Mouse (Mus musculus) left cerebral cortex, adult 11 months (tissue): ENCODE results near the gene Nudc.
"Not testable (repeated sequence)": the region's sequence is repeated elsewhere in the genome, so short reads cannot be mapped to it uniquely, and the experiment has no call there.

Experiments used
- DNase-seq: peaks from one replicate; pipeline ENCODE4 v3.0.0; 2022; ENCODE audit warnings: low spot score

Gene Nudc

DNA sequence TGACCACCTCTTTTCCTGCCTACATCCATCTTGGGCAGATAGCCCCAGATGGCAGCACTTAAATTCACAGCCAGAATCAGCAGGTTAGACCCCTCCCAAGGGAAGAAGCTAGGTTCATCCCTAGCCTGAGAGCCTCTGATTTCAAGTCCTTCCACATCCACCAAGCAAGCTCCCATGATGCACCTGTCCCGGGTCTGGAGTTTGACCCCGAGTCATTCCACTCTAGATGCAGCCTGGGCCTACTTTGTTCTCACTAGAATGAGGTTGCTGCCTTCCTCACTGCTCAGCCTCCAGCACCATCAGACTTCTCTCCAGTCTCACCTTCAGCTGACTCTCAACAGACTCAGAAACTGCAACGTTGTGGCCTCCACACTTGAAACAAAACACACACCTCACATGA lies 9.7 kb downstream of the Nudc start:
- no peak for DNase-seq

DNA sequence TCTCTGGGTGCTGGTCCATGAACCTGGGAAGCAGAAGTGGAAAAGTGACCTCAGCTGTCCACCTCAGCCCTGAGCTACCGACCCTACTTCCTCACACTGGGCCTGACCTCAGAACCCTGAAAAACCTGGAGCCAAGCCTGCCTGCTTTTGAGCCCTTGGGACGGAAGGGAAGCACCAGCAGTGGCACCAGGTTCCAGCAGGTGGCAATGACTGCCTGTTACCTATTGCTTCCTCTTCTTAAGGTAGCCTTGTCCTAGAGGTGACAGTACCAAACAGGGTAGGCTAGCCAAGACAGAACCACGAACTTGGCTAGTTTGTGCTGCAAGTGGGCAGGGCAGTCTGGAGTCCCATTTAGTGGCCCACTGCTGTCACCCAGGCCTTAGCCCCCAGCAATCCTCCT lies 13.0 kb downstream of the Nudc start:
- DNase-seq = no peak

DNA sequence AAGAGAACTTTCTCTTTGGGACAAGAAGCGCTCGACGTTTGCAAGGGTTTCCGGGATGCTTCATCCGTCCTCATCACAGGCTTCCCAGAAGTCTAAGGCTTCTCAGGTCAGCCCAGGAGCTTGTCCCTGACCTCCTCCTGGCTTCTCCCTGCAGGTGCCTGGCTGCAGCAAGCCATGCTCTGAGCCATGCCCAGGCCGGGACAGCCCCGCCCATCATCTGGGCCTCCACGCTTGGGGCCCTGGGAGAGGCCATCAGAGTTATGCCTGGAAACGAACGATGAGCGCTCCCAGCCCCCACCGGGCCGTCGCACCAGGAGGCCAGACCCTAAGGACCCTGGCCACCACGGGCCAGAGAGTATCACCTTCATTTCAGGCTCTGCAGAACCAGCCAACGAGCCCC lies 18.0 kb downstream of the Nudc start:
- DNase-seq = no peak

DNA sequence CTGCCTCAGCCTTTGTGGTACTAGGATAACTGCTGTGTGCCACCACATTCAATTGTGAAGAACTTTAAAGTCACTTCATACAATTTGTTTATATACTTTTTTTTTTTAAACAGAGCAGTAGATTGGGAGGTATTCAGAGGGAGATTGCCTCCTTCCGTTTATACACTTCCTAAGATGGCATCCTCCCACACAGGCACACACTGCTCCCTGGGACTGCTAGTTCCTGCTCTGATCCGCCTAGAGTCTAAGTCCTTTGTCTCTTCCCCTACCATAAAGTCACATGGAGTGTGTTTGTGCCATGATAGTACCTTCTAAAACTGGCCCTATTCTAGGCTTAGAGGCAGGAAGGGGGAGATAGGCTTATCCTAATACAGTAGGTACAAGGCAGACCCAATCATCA lies 24.3 kb downstream of the Nudc start:
- no peak for DNase-seq

DNA sequence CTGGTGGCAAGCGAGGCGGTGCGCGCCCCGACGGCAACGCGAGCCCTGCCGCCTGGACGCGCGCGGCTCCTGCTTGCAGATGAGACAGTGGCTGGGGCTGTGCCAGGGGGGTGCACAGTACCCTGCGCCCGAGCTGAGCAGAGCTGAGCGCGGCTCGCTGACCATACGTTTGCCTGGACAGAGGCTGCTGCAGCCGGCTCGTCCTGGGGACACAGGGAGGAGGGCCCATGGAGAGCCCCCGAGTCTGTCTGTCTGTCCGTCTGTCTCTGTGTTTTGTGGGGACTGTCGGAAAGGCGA lies 26.5 kb downstream of the Nudc start:
- no peak for DNase-seq

DNA sequence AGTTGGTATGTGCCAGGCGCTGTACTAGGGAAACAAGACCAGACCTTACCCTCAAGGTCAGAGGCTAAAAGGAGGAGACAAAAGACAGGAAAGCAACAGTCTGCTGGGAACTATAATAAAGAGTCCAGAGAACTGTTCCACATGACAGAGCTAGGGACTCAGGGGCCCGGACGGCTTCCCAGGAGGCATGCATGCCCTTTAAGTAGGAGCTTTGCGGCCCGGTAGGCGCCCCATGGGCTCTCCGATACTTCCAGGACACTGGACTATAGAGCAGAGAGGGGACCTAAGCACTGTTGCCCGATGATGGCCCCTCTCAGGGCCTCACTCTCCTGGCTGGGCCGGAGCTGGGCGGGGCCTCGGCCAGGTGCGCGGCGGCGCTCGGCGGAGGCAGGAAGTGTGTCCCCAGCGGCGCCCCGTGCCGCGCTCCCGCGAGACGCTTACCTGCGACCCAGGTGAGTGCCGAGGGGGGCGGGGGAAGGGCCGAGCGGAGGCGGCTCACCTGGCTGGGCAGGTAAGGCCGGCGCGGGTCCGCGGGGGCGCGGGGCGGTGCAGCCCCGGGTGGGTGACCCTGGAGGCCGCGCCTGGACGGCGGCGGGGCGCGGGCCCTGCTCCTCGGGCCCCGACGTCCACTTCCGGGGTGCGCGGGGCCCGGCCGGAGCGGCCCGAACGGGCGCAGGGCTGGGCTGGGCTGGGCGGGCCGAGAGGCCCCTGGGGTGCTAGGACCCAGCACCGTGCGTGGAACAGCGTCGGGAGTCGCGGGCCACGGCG lies 27.0 kb downstream of the Nudc start, which contains the start of gene Kdf1:
TSS of gene Kdf1 (plus strand) at position 363 of the 768 bp plus-strand sequence.
- DNase-seq = no peak

DNA sequence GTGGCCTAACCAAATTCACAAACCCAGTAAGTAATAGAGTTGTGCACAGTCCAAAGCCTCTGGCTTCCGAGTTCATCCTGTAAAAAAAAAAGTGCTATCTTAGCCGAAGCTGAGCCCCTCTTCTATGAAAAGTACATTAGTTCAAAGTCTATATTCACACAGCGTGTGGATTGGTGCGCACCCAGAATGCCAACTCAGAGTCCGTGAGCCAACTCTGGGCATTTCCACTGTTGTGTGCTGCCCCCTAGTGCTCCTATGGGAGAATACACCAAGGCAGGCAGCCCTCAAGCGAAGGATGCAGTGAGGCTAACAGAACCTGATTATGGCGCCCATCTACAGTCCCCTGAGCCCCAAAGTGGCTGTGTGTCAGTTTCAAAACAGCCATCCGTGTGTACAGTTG lies 32.8 kb downstream of the Nudc start:
- no peak for DNase-seq

DNA sequence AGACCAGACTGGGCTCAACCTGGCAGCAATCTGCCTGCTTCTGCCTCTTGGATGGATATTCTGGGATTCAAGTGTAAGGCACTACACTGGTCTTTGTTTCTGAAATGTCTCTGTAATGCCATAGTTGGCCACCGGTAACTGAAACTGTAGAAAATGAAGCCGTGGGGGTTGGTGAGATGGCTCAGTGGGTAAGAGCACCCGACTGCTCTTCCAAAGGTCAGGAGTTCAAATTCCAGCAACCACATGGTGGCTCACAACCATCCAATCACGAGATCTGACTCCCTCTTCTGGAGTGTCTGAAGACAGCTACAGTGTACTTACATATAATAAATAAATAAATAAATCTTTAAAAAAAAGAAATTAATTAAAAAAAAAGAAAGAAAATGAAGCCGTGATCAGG lies 33.3 kb downstream of the Nudc start:
- DNase-seq = not testable (repeated sequence)

DNA sequence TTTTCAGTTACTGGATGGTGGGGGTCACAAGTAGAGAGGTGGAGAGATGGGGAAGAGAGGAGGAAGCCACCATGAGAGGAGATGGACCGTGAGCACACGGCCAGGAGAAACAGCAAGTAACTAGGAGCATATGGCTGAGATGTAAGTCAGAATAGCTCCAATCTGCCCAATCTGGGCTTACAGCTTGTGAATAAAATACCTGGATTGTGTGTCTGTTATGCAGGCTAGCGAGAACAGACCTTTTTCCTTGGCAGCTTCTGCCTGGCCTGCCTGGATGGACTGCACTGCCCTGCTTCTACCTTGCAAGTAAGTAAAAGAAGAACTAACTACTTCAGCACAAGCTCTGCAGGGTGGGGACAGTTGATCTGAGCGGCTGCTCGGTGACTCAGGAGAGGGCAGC lies 34.7 kb downstream of the Nudc start:
- DNase-seq = no peak

DNA sequence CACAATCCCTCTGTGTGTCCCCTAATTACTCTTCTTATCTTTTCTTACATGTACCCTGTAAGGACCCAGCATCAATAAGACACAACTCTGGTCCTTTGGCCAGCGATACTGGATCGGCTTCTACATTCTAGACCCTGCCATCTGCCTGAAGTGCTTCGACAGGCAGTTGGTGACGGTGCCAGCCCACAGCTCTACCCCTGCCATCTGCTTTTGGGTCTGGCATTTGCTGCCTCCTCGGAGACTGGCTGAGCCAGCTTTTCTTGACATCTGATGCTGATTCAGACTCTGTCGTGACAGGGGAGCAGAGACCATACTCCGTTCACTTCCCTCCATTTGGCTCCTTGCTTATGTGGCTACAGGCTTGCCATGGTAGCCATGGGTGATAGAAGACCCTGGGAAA lies 36.8 kb downstream of the Nudc start:
- DNase-seq = no peak

DNA sequence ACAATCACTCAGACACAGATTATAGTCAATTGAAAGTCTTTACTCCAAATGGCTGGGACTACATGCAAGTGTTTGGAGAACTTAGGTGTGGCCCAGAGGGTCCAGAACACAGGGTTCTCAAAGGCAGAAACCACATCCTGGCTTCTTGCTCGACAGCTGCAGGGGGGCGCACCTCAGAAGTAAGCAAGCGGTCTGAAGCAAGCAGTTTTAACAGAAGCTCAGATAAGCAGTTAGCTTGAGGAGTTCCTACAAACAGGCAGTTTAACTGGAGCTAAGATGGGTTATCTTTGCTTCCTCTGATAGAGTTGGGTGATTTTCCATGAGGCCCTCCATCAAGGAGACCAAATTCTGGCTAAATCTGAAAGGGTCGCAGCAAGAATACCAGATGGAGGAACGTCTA lies 39.2 kb downstream of the Nudc start:
- DNase-seq = no peak

DNA sequence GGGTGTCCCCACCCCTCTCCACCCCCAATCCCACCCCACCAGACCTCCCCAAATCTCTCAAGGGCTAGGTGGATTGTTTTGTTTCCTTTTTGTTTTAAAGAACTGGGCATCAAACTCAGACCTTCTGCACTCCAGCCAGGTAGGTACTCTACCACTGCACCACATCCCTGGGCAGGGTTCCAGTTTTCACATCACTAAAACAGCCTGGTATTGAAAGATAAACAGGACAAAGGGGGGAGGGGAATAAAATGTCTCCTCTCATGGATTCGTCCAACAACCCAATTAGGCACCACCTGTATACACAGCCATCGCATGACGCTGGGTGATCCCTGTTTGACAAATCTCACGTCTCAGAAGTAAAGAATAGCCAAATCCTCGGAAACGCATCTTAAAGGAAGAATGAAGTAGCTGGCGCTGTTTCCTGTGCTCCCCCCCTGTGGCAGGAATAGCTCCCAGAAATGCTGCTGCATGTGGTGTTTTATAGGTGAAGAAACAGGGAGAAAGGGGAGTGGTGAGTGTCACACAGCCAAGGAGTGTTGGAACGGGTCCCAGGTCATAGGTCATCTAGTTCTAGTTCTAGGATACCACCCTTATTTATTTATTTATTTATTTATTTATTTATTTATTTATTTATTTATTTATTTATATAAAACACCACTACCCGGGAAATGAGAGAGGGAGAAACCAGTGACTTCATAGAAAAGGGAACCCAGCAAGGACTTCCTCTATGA lies 40.9 kb downstream of the Nudc start:
- no peak for DNase-seq

DNA sequence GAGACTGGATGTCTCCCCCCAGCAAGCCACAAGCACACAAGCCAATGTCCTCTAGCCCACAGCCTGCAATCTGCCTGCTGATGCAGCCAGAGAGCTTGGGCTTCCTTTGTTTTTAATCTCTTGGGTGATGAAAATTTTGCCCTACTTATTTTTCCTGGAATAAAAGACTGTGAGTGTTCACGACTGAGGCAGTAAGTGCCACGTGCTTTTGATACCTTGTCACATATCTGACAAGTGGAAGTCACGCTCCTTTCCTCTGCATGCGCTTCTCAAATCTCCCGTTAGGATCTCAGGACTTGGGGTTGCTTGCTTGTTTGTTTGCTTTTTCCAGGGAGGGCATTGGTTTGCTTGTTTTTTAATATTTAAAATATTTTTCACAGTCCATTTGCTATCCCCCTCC lies 41.5 kb downstream of the Nudc start:
- DNase-seq = no peak

DNA sequence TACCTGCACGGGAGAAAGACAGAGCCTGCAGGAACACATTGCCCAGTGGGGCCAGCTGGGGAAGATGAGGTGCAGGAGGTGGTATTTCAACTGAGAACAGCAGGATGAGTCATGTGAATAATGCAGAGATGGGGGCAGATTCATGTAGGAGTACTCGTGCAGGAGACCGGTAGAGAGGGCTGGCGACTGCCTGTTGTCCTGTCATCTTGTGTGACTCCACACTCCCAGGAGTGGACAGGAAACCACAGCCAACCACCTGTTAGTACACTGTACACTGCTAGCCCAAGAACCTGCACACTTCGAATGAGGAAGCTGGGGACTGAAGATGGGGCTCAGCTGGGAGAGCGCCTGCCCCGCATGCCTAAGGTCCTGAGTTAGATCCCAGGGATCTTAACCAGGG lies 44.3 kb downstream of the Nudc start:
- no peak for DNase-seq

DNA sequence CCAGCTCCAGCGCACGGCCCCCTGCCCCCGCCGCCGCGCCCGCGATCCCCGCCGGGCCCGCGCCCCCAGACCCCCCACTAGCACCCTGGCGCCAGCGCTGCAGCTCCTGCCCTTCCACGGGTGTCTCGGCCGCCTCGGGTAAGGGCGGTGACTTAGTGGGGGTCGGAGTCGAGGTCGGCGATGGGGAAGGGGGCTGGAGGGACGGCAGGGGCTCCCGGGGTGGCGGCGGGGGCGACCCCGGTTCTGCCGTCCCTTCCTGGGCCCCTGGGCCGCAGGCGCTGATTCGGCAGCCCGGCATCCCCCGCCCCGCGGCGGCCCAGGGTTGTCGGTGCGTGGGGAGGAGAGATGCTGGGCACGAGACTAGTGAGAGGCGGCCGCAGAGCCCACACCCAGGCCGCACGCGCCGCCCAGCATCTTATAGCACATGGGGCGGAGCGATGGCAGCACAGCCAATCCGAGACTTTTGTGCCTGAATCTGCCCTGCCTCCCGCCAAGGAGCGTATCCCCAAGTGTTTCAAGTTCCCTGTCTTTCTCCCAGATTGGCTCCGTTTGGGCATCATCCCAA lies 47.6 kb downstream of the Nudc start, which contains the start of gene Trnp1:
TSS of gene Trnp1 (minus strand) at position 391 of the 565 bp plus-strand sequence.
- peak; percentile 81 for DNase-seq

DNA sequence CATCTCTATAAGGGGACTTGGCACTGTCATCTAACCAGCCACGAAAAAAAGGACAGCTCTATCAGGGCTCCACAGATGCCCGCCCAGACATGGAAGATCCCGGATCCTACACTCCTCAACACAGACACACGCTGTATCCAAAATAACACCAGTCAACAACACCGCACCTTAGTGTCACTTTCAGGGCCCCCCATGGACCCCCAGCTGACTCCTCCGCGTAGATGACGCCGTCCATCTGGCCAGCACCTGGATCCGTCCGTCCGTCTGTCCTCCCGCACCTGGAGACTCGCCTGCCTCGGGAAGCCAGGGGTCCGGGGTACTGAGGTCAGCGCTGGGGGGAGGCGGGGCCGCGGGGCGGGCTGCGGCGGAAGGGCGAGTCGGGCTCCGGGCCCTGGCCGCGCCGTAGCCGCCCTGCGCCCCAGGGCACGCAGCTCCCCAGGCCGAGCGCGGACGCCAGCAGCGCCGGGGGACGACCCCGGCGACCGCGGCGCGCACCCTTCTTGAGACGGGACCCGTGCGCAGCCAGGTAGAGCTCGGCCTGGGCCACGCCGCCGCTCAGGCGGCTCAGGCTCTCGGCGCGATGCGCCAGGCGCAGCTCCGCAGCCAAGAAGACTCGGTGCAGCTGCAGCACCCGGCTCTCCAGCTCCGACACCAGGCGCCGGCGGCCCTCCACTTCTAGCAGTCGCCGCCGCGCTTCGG lies 48.2 kb downstream of the Nudc start:
- no peak for DNase-seq

DNA sequence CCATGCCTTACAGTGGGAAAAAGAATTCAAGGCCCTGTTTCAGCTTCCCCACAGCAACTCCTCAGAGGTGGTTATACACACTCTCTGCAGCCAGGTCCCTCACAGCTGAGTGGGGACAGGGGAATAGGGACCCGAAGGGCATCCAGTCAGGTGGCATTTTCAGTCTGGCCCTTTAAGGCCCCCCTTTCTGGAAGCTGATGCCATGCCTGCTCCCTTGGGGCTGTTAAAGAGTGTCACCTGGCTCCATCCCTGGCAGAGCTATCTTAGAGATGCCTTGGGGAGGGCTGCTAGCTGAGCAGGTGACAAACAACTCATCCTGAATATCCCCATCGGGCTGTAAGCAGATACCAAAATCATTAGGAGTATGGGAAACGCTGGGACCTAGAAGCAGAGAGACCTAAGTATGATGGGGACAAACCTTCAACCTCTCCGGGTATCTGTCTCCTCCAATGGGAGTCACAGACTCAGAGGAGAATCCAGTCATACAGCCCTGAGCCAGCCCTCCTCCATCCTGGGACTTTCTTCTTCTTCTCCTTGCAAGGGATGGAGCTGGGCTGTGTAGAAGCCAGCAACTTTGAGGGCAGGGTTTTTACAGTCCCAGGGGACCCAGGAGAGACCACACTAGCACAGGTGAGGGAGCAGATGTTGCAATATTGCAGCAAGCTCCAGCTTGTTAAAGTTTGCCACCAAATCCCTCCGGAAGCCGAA lies 48.9 kb downstream of the Nudc start:
- no peak for DNase-seq

DNA sequence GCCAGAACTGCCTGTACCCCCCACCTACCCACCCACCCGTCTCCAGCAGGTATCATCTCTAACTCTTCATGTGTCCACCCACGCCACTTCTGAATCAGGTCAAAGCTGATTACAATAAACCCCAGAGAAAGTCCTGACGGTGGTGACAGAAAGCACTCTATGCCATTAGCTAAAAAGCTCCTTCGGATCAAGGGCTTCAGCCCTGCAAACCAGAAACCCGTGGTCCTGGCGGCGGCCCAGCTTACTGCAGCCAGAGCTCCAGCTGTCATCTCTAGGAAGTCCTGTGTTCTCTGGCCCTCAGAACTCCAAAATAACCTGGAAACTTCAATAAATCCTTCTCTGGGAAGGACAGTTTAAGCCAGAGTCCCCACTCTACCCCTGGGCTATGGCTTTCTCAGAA lies 50.1 kb downstream of the Nudc start:
- DNase-seq = no peak

DNA sequence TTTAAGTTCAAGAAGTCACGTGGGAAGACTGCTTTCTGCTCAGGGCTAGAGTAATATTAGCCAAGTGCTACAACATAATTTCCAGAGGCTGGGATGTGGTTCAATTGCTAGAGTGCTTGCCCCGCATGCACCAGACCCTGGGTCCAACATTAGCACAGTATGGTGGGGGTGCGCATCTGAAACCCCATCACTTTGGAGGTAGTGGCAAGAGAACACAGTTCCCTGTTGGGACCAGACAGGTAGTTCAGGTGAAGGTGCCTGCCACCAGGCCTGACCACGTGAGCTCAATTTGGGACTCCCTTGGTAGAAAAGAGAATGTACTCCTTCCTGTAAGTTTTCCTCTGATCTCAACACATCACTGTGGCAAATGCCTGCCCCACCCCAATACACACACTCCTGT lies 50.9 kb downstream of the Nudc start:
- no peak for DNase-seq

DNA sequence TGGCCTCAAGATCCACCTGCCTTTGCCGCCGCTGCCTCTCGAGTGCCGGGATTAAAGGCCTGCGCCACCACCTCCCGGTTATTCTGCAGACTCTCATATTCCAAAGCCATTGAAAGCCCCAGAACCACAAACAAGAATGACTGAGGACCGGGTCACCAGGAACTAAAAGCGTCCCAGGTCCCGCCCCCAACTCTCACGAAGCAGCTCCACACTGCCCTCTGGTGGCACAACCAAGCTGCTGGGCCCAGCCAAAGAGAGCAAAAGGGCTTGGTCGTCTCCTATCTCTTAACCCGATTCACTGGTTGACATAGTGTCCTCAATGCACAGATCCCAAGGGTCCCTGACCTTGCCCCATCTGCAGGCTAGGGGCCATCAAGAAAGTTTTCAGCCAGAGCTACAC lies 51.4 kb downstream of the Nudc start:
- peak; percentile 57 for DNase-seq

DNA sequence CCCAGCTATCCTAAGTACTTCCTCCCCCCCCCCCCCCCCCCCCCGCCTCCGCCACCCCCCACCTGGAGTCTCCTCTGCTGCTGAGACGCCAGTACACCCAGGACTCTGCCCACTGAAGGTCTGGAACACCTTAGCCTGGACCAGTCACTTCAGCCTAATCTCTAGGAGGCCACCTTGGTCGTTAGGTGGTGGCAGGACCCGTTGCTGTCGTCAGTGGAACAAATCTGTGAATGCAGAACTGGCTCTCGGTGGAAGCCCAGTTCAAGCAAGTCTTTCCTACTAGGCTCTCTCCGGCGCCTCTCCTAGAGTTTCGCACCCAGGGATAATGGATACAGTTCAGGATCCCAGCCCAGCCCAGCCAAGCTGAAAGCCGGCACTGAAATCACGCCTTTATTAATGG lies 51.9 kb downstream of the Nudc start:
- DNase-seq = no peak

DNA sequence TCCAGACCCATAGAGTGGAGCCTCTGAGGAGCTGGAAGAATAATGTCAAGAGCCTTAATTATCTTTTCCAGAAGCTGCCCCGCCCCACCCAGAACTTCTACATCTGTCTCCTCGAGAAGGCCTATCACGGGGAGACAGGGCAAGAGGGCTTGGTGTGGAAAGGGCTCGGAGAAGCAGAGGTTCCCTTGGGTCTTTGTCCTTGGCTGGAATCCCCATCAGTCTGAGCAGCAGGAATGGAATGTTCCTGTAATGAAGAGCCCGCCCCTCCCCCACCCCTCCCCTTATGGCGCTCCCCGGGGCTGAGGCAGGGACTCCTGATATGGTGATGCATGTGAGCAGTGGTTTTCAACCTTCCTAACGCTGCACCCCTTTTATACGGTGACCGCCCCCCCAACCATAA lies 54.0 kb downstream of the Nudc start:
- DNase-seq = no peak
